Mouse (Mus musculus): ENCODE measurements around the gene Brd9. TPM values are rescaled to one million over a fixed set of nuclear protein-coding genes. Genes with fewer than 3 reads are reported as not detected.
A peak's percentile ranks its signal among the peaks of the same experiment; 100 is the strongest.

Brd9 gene
- 49.1 and 50.8 TPM in 2 replicates for polyA plus RNA-seq (2012; rRNA removed)

DNA sequence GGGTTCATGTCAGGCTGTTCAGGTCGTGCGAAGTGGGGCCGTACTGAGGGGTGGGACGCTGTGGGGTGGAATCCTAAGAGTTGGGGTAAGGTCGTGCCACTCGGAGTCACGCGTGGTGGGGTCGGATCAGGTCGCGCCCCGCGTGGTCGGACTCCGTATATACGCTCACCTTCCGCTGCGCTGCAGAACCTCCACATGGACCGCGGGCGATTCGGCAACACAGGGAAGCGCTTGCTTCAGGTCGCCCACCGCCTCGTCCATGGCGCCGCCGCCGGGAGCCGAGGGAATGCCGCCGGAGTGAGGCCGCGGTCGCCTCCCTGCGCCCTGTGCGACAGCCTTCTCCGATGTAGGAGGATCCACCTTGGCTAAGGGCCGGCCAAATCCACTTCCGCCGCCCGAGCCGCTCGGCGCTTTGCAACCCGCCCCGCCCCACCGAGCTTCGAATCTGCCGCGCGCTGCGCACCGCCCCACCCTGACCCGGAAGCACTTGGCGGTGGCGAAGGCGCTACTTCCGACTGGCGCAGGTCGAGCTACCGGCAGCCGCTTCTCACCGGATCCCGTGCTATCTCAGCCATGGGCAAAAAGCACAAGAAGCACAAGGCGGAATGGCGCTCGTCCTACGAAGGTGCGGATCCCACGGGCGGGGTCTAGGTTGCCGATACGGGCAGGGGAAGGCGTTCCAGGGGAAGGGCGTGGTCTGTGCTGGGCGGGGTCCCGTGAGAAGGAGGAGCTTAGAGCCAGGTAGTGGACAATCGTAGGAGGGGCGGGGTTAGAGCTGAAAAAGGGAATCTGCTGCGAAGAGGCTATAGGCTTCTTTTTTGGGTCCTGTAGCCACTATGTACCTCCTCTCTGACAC lies at the start of gene Brd9, which contains the start of gene Trip13:
Gene Brd9, plus strand, starts transcription at position 491 of the 856 bp plus-strand sequence.
Gene Trip13, minus strand, starts transcription at position 464 of the 856 bp plus-strand sequence.
- Histone ChIP-seq H3K4me1 (ENCODE audit: control insufficient read depth, insufficient read depth, low read length) (peaks cover 7% of the 10 kb centered on the region), H3K27me3 (ENCODE audit: control insufficient read depth, insufficient read depth, low read length) (no peaks in the 10 kb centered on the region), H3K4me3 (ENCODE audit: control insufficient read depth, low read depth, low read length) (peak within 1 kb of the TSS; percentile 98), H3K27ac (ENCODE audit: control insufficient read depth, insufficient read depth, low read depth, low read length) (peak within 1 kb of the TSS; percentile 95), H3K36me3 (ENCODE audit: control insufficient read depth, insufficient read depth, low read length) (peaks cover 1% of the 10 kb centered on the region)
- TF ChIP-seq POLR2A (IDR thresholded peaks at IDR 0.05; ENCODE audit: control insufficient read depth, low read depth, low read length) (peak; percentile 77), CTCF (IDR thresholded peaks at IDR 0.05; ENCODE audit: control insufficient read depth, insufficient read depth, insufficient replicate concordance, low read depth, low read length) (no peak)

DNA sequence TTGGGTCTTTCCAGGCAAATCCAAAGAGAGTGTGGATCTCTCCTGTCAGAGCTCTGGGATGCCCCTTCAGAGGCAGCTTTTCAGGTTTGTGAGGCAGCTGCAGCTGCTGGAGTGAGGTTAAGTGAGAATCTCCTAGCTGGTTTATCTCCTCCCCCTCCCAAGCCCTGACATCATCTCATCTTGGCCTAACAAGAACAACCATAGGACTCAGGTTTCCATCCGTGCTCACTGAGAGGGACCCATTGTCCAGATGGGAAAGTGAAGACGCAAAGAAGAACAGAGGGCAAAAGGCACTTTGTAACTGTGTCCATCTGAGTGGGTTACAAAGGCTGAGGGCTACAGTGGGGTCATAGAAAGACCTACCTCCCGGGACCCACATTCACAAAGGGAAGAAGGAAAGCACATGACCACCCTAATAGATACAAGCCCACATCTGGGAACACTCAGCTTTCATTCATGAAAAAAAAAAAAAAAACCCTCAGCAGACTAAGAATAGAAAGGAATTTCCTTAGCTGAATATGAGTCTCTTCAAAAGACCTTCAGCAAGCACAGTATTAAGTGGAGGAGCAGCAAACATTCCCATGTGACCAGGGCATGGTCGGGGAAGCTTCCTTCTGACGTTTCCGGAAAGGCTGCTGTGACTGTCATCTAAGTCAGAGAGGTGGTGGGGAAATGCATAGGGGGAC lies 45.0 kb upstream of the Brd9 start:
- Histone ChIP-seq H3K36me3 (ENCODE audit: control insufficient read depth, insufficient read depth, low read length) (no peaks in the 10 kb centered on the region), H3K27me3 (ENCODE audit: control insufficient read depth, insufficient read depth, low read length) (no peaks in the 10 kb centered on the region), H3K27ac (ENCODE audit: control insufficient read depth, insufficient read depth, low read depth, low read length) (peak overlapping the region; percentile 32; the same call in 1 of the 2 replicates), H3K4me1 (ENCODE audit: control insufficient read depth, insufficient read depth, low read length) (peaks cover 2% of the 10 kb centered on the region), H3K4me3 (ENCODE audit: control insufficient read depth, low read depth, low read length) (no peak overlapping the region)
- TF ChIP-seq POLR2A (IDR thresholded peaks at IDR 0.05; ENCODE audit: control insufficient read depth, low read depth, low read length) (no peak), CTCF (IDR thresholded peaks at IDR 0.05; ENCODE audit: control insufficient read depth, insufficient read depth, insufficient replicate concordance, low read depth, low read length) (no peak)

DNA sequence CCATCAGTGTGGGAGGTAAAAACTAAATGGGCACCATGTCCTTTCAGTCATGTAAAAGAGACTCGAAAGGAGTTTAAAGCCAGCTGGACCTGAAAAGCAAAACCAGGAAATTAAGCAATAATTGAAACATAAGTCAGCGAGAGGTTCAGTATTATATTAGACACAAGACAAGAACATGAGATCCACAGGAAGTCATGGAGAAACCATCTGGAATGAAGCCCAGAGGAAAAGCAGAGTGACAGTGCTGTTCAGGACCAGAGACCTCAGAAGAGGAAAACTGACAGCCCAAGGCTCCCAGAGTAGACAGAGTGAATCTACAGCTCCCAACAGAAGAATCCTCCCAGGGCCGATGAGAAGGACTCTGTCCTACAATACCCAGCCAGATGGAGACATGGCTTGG lies 40.0 kb upstream of the Brd9 start:
- TF ChIP-seq CTCF (IDR thresholded peaks at IDR 0.05; ENCODE audit: control insufficient read depth, insufficient read depth, insufficient replicate concordance, low read depth, low read length): no peak
- no peak for TF ChIP-seq POLR2A (IDR thresholded peaks at IDR 0.05; ENCODE audit: control insufficient read depth, low read depth, low read length)
- Histone ChIP-seq H3K36me3 (ENCODE audit: control insufficient read depth, insufficient read depth, low read length) (no peaks in the 10 kb centered on the region), H3K4me1 (ENCODE audit: control insufficient read depth, insufficient read depth, low read length) (peaks cover 2% of the 10 kb centered on the region), H3K27ac (ENCODE audit: control insufficient read depth, insufficient read depth, low read depth, low read length) (no peak overlapping the region), H3K27me3 (ENCODE audit: control insufficient read depth, insufficient read depth, low read length) (no peaks in the 10 kb centered on the region), H3K4me3 (ENCODE audit: control insufficient read depth, low read depth, low read length) (peak overlapping the region; percentile 80)

DNA sequence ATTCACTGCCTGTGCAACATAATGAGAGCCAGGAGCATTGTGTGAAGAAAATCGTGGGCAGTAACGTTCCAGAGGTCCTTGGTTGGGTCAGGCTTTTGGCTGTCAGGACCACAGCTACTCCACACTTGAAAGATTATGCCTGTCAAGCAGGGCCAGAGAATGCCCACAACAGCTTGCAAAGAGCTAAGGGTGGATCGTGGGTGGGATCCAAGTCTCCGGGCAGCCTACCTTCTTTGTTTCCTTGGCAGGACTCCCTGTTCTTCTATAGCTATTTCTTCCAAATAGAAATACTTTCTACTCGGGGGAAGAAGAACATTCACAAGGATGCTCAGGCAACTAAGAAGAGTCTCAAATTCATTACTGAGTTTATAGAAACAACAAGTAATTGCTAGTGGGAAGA lies 30.5 kb upstream of the Brd9 start:
- Histone ChIP-seq H3K36me3 (ENCODE audit: control insufficient read depth, insufficient read depth, low read length) (no peaks in the 10 kb centered on the region), H3K27ac (ENCODE audit: control insufficient read depth, insufficient read depth, low read depth, low read length) (no peak overlapping the region)
- no peak for TF ChIP-seq CTCF (IDR thresholded peaks at IDR 0.05; ENCODE audit: control insufficient read depth, insufficient read depth, insufficient replicate concordance, low read depth, low read length)
- TF ChIP-seq POLR2A (IDR thresholded peaks at IDR 0.05; ENCODE audit: control insufficient read depth, low read depth, low read length): no peak

DNA sequence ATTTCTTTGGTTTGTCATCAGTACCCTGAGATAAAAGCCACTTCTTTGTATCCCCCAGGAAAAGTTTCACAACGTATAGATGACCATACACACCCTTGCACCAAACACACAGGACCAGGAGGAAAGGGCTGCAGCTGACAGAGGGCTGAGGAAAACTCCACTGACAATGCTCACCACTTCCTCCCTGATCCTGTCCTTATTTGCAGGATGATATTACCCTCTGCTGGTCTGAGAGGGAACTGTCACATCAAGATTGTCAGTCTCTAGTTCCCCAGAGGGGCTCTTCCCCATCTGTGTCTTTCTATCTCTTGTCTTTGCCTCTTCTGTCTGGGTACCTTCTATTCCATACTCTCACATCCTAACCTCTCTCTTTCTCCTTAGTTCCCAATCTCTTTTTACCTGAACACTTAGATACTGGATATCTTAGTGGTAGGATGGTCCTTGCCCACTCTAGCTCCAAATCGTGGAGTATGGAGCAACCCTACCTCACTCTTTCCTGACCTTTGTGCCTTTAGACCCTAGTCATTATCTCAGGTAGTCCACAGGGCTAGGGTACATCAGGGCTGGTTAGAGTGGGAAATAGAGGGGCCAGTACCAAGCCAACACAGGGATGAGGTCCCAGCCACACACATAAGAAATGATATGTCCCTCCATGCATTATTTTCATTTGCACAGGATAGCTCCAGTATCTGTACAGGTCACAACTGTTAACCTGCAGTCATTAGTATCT lies 29.8 kb upstream of the Brd9 start:
- H3K4me1 ChIP-seq (ENCODE audit: control insufficient read depth, insufficient read depth, low read length): no peaks in the 10 kb centered on the region
- H3K36me3 ChIP-seq (ENCODE audit: control insufficient read depth, insufficient read depth, low read length): no peaks in the 10 kb centered on the region
- no peak overlapping the region for H3K4me3 ChIP-seq (ENCODE audit: control insufficient read depth, low read depth, low read length)
- H3K27ac ChIP-seq (ENCODE audit: control insufficient read depth, insufficient read depth, low read depth, low read length): no peak overlapping the region
- no peak for TF ChIP-seq POLR2A (IDR thresholded peaks at IDR 0.05; ENCODE audit: control insufficient read depth, low read depth, low read length)
- peak; percentile 49; the same call in 1 of the 2 replicates for TF ChIP-seq CTCF (IDR thresholded peaks at IDR 0.05; ENCODE audit: control insufficient read depth, insufficient read depth, insufficient replicate concordance, low read depth, low read length)
- no peaks in the 10 kb centered on the region for H3K27me3 ChIP-seq (ENCODE audit: control insufficient read depth, insufficient read depth, low read length)

More for the DNA sequence above, 30.5 kb upstream of the Brd9 start:
- Histone ChIP-seq H3K4me3 (ENCODE audit: control insufficient read depth, low read depth, low read length) (no peak overlapping the region), H3K4me1 (ENCODE audit: control insufficient read depth, insufficient read depth, low read length) (no peaks in the 10 kb centered on the region), H3K27me3 (ENCODE audit: control insufficient read depth, insufficient read depth, low read length) (no peaks in the 10 kb centered on the region)

DNA sequence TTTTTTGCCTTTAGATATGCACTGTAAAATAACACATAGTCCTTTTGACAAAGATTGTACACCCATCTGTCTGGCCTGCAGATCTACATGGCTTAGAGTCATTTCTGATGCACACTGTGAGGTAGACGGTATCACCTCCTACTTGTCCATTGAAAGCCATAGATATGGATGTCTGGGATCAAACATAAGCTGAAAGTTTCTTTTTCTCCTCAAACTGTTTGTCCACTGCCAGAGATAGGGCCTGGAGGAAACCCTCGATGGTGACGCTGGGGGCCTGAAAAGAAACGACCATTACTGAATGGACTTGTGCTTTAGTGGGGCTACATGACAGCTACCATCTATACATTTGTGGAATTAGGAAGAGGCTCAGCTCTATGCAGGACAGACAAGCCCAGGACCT lies 24.5 kb upstream of the Brd9 start:
- H3K4me1 ChIP-seq (ENCODE audit: control insufficient read depth, insufficient read depth, low read length): no peaks in the 10 kb centered on the region
- TF ChIP-seq CTCF (IDR thresholded peaks at IDR 0.05; ENCODE audit: control insufficient read depth, insufficient read depth, insufficient replicate concordance, low read depth, low read length): no peak
- no peak for TF ChIP-seq POLR2A (IDR thresholded peaks at IDR 0.05; ENCODE audit: control insufficient read depth, low read depth, low read length)
- no peak overlapping the region for H3K27ac ChIP-seq (ENCODE audit: control insufficient read depth, insufficient read depth, low read depth, low read length)
- no peak overlapping the region for H3K4me3 ChIP-seq (ENCODE audit: control insufficient read depth, low read depth, low read length)
- no peaks in the 10 kb centered on the region for H3K27me3 ChIP-seq (ENCODE audit: control insufficient read depth, insufficient read depth, low read length)
- peaks cover 2% of the 10 kb centered on the region for H3K36me3 ChIP-seq (ENCODE audit: control insufficient read depth, insufficient read depth, low read length)

Data from testis, adult 2 months (tissue).